Mouse (Mus musculus) hindbrain, postnatal 0 days (tissue): Measurements from ENCODE around the gene Rabl2. TPM values are rescaled to one million over a fixed set of nuclear protein-coding genes. Genes with fewer than 3 reads are reported as not detected.

Experiments
- ATAC-seq: fragments of 200-750 bp; cut with Nextera tagmentation; 2 replicates; pipeline ENCODE4 v1.8.0; 2017; ENCODE audit warnings: mild to moderate bottlenecking, moderate TSS enrichment, moderate library complexity
- DNase-seq: peaks from one replicate; pipeline ENCODE4 v3.0.0-alpha.2; 2015; ENCODE audit warnings: low spot score
- H3K27ac ChIP-seq: fragments of 300-500 bp; sonication (generic); 2 replicates; pipeline ENCODE4 v1.5.1; 2014; ENCODE audit warnings: mild to moderate bottlenecking
- H3K27me3 ChIP-seq: fragments of 300-500 bp; sonication (generic); 2 replicates; pipeline ENCODE4 v1.6.1; 2014; ENCODE audit warnings: low read length, mixed read lengths; ENCODE audit not compliant: insufficient read depth
- H3K36me3 ChIP-seq: fragments of 300-500 bp; sonication (generic); 2 replicates; pipeline ENCODE4 v1.6.1; 2014; ENCODE audit warnings: low read length, mixed read lengths; ENCODE audit not compliant: insufficient read depth
- H3K4me1 ChIP-seq: fragments of 300-500 bp; sonication (generic); 2 replicates; pipeline ENCODE4 v1.6.1; 2014; ENCODE audit warnings: antibody characterized with exemption, low read length, mixed read lengths; ENCODE audit not compliant: insufficient read depth
- H3K4me2 ChIP-seq: fragments of 300-500 bp; sonication (generic); 2 replicates; pipeline ENCODE4 v1.6.1; 2014; ENCODE audit warnings: low read depth, mild to moderate bottlenecking, low read length, moderate library complexity, mixed read lengths
- H3K4me3 ChIP-seq: fragments of 300-500 bp; sonication (generic); 2 replicates; pipeline ENCODE4 v1.5.1; 2014; ENCODE audit warnings: low read length
- H3K9ac ChIP-seq: fragments of 300-500 bp; sonication (generic); replicated peaks from 2 replicates; pipeline ENCODE4 v1.6.1; 2014; ENCODE audit warnings: mild to moderate bottlenecking, low read length, moderate library complexity, mixed read lengths
- H3K9me3 ChIP-seq: fragments of 300-500 bp; sonication (generic); 2 replicates; pipeline ENCODE4 v1.6.1; 2016; ENCODE audit warnings: low read length, mixed read lengths
- CTCF ChIP-seq: IDR thresholded peaks from 2 replicates; pipeline ENCODE4 v1.5.1; 2016; ENCODE audit warnings: antibody characterized with exemption, control low read depth, low read depth
- WGBS: fragments of 180-500 bp; shearing (Covaris S2); extraction: QIAGEN DNeasy Blood & Tissue Kit; methylation state at CpG from one replicate; pipeline ENCODE4 v1.1.7; 2014; 5-methylcytosine and 5-hydroxymethylcytosine counted together
- polyA plus RNA-seq: library from polyadenylated mRNA; unstranded; fragments of >200 nt; fragmentation: Nextera tagmentation; extraction: Ambion mirVana; gene quantifications from 2 replicates; pipeline ENCODE4 v1.2.1, GENCODE M21; 2015
- total RNA-seq: library from RNA; depleted of rRNA; stranded (reverse); fragments of >200 nt; gene quantifications from 2 replicates; pipeline ENCODE4 v1.2.3, GENCODE M21; 2014; rRNA removed

Gene Rabl2
- total and polyA plus RNA-seq, 2 experiments from 2014 or later, result 42.2 to 66.6 TPM

DNA sequence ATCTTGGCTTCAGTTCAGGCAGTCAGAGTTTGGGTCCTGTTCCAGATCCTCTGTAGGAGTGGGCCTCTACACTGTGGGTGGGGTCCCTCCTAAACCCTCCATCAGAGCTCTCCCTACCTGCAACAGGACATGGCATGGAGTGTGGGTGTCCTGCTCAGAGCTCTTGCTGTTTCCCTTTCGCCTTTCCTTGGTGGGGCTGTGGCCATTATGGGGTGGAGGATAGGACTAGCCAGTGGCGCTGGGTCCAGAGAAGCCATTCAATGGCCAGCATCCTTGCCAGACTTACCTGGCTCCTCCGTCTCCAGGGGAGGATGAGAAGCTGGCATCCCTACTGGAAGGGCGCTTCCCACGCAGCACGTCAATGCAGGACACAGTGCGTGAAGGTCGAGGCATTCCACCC, 44.4 kb downstream of the Rabl2 start:
- TF ChIP-seq CTCF, result no peak

DNA sequence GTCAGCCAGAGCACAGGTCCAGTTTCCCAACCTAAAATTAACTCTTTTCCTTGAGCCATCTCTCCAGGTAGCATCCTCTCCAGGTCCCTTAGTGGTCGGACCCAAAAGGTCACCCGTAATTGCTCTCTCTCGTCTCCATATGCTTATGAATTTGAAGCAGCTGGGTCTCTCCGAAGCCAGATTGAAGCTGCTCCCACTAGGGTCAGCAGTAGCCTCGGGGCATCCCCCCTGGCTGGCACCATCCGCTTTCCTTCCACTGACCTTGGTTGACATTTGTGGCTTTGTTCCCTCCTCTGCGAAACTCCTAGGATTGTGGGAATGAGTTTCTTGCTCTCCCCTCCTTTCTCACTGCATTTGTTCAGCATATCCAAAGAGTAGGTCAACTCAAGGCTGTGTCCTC, 47.6 kb downstream of the Rabl2 start:
- H3K27me3 ChIP-seq, result no peaks in the 10 kb centered on the region
- WGBS, result 80% methylated on average over 7 of the region's 7 CpGs
- ATAC-seq, result no peak
- peaks cover 7% of the 10 kb centered on the region; the same call in 1 of the 2 replicates for H3K4me1 ChIP-seq
- no peak for TF ChIP-seq CTCF
- no peaks in the 10 kb centered on the region for H3K9me3 ChIP-seq
- no peak for DNase-seq
- no peak overlapping the region for H3K27ac ChIP-seq
- H3K36me3 ChIP-seq, result peaks cover 5% of the 10 kb centered on the region; the same call in 1 of the 2 replicates
- H3K4me3 ChIP-seq, result no peak overlapping the region
- H3K9ac ChIP-seq, result no peak overlapping the region
- no peak overlapping the region for H3K4me2 ChIP-seq

More for the DNA sequence above, 44.4 kb downstream of the Rabl2 start:
- Histone ChIP-seq H3K4me2 (peak overlapping the region; percentile 40; the same call in 1 of the 2 replicates), H3K27me3 (no peaks in the 10 kb centered on the region), H3K9ac (peak overlapping the region; percentile 15; the same call in 1 of the 2 replicates), H3K4me3 (no peak overlapping the region), H3K27ac (no peak overlapping the region), H3K4me1 (peaks cover 7% of the 10 kb centered on the region; the same call in 1 of the 2 replicates), H3K9me3 (no peaks in the 10 kb centered on the region), H3K36me3 (peaks cover 8% of the 10 kb centered on the region; the same call in 1 of the 2 replicates)
- ATAC-seq (no peak), DNase-seq (no peak)
- WGBS, result 70% methylated on average over 8 of the region's 8 CpGs

DNA sequence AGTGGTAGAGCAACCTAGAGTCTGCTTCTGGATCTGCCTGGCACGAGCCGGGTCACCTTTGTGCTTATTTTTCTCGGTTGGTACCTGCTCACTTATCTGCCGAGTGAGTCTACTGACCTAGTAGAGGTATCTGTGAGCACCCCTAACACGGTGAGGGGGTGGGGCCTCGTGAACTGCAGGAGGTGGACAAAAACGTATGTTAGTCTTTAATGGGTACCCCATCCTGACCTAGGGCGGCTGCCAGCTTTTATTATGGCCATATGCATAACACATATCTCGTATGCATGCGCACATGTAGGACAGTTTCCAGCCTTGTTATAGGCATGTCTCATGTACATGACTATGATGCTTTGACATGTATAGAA, 57.9 kb downstream of the Rabl2 start:
- Histone ChIP-seq H3K27ac (no peak overlapping the region; the same call in 1 of the 2 replicates), H3K9me3 (no peaks in the 10 kb centered on the region), H3K9ac (0 out of 2 replicates have a peak overlapping the region, but pooled peaks have one; percentile 51), H3K4me2 (peak overlapping the region; percentile 61), H3K36me3 (no peaks in the 10 kb centered on the region), H3K4me3 (peak overlapping the region; percentile 35), H3K27me3 (no peaks in the 10 kb centered on the region), H3K4me1 (peaks cover 14% of the 10 kb centered on the region; the same call in 1 of the 2 replicates)
- 77% methylated on average over 10 of the region's 10 CpGs for WGBS
- DNase-seq (no peak), ATAC-seq (no peak)
- TF ChIP-seq CTCF, result no peak

DNA sequence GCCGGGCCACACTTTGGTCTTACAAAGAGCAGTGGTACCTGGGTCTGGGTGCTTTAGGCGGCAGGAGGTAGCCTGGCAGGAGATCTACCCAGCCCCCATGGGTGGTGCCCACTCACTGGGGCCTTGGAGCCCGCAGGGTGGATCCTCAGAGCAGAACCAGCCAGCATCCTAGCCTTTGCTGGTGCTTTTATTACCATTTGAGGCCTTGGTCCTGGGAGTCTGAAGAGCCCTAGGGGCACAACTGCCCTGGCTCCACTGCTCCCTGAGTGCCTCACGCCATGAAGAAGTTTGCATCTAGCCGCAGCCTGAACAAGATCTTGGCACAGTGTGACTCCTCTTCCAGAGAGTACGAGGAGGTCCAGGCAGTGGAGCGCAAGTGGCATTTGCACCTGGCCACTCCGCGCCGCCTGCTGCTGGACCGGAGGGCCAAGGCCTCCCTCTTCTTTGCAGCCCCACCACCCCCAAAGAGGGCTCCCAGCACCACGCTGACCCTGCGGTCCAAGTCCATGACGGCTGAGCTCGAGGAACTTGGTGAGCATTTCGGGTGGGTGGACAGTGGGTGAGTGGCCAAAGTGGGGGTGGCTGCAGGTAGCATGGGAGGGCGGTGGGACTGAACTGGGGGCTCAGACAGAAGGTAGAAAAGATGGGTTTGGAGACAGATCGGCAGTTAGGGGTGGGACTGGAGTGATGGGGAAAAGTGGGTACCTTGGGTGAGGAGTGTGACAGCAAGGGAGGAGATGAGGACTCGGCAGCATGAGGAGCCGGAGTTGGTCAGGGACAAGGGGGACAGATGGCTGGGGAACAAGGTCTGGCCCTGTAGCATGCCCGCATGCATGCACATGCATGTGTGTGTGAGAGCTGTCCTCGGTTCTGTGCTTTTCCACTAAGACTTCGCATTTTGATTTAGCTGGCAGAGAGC, 58.5 kb downstream of the Rabl2 start:
- Histone ChIP-seq H3K9me3 (no peaks in the 10 kb centered on the region), H3K9ac (peak overlapping the region; percentile 51), H3K4me3 (peak overlapping the region; percentile 35), H3K4me1 (peaks cover 14% of the 10 kb centered on the region; the same call in 1 of the 2 replicates), H3K27me3 (no peaks in the 10 kb centered on the region), H3K27ac (peak overlapping the region; percentile 76), H3K36me3 (no peaks in the 10 kb centered on the region), H3K4me2 (peak overlapping the region; percentile 61)
- TF ChIP-seq CTCF, result no peak
- no peak for DNase-seq
- WGBS, result 56% methylated on average over 23 of the region's 23 CpGs
- peak; percentile 31; the same call in 1 of the 2 replicates for ATAC-seq

Other genes starting within 250 kb of the Rabl2 start
- gene Lmf2, start 236.3 kb downstream of the Rabl2 start, total RNA-seq, result 24.9 and 26.2 TPM in 2 replicates
- gene Lmf2, start 236.3 kb downstream of the Rabl2 start, polyA plus RNA-seq, result 30.2 and 34.5 TPM in 2 replicates
- 79.1 and 106 TPM in 2 replicates for gene Ncaph2, start 236.2 kb downstream of the Rabl2 start, total RNA-seq
- gene Ncaph2, start 236.2 kb downstream of the Rabl2 start, polyA plus RNA-seq, result 97.1 and 99.1 TPM in 2 replicates
- 28.5 and 52.6 TPM in 2 replicates for gene Sco2, start 218.1 kb downstream of the Rabl2 start, total RNA-seq
- 22.9 and 24.3 TPM in 2 replicates for gene Sco2, start 218.1 kb downstream of the Rabl2 start, polyA plus RNA-seq
- 7.8 and 8.9 TPM in 2 replicates for gene Tymp, start 214.9 kb downstream of the Rabl2 start, total RNA-seq
- 3.6 and 3.9 TPM in 2 replicates for gene Tymp, start 214.9 kb downstream of the Rabl2 start, polyA plus RNA-seq
- 0.43 and 7.2 TPM in 2 replicates for gene Odf3b, start 212.6 kb downstream of the Rabl2 start, total RNA-seq
- gene Odf3b, start 212.6 kb downstream of the Rabl2 start, polyA plus RNA-seq, result 5.4 and 7.0 TPM in 2 replicates
- gene Klhdc7b, start 207.0 kb downstream of the Rabl2 start, total RNA-seq, result 0.26 and 0.40 TPM in 2 replicates
- gene Klhdc7b, start 207.0 kb downstream of the Rabl2 start, polyA plus RNA-seq, result 0.04 TPM in 1 of 2 replicates, not detected in the other
- gene Syce3, start 181.4 kb downstream of the Rabl2 start, total RNA-seq, result not detected in 2 replicates
- not detected in 2 replicates for gene Syce3, start 181.4 kb downstream of the Rabl2 start, polyA plus RNA-seq
- gene Cpt1b, start 166.1 kb downstream of the Rabl2 start, total RNA-seq, result 3.4 and 4.7 TPM in 2 replicates
- gene Cpt1b, start 166.1 kb downstream of the Rabl2 start, polyA plus RNA-seq, result 1.6 and 2.4 TPM in 2 replicates
- 0.65 and 1.3 TPM in 2 replicates for gene C730034F03Rik, start 162.3 kb downstream of the Rabl2 start, total RNA-seq
- 2.8 and 3.3 TPM in 2 replicates for gene C730034F03Rik, start 162.3 kb downstream of the Rabl2 start, polyA plus RNA-seq
- gene Gm44502, start 162.2 kb downstream of the Rabl2 start, total RNA-seq, result 1.6 and 1.8 TPM in 2 replicates
- not detected in 2 replicates for gene Gm44502, start 162.2 kb downstream of the Rabl2 start, polyA plus RNA-seq
- gene Chkb, start 162.0 kb downstream of the Rabl2 start, total RNA-seq, result 57.6 and 65.4 TPM in 2 replicates
- gene Chkb, start 162.0 kb downstream of the Rabl2 start, polyA plus RNA-seq, result 105 and 109 TPM in 2 replicates
- 101 and 108 TPM in 2 replicates for gene Mapk8ip2, start 138.0 kb downstream of the Rabl2 start, total RNA-seq
- gene Mapk8ip2, start 138.0 kb downstream of the Rabl2 start, polyA plus RNA-seq, result 64.7 and 67.8 TPM in 2 replicates
- gene Arsa, start 114.5 kb downstream of the Rabl2 start, total RNA-seq, result 34.6 and 35.8 TPM in 2 replicates
- gene Arsa, start 114.5 kb downstream of the Rabl2 start, polyA plus RNA-seq, result 28.5 and 28.9 TPM in 2 replicates
- 43.6 and 61.8 TPM in 2 replicates for gene Shank3, start 92.3 kb downstream of the Rabl2 start, total RNA-seq
- gene Shank3, start 92.3 kb downstream of the Rabl2 start, polyA plus RNA-seq, result 7.1 and 8.7 TPM in 2 replicates
- gene Acr, start 23.6 kb downstream of the Rabl2 start, total RNA-seq, result 2.4 and 3.3 TPM in 2 replicates
- gene Acr, start 23.6 kb downstream of the Rabl2 start, polyA plus RNA-seq, result 2.1 TPM in 2 replicates
- gene Syt10, start 249.9 kb upstream of the Rabl2 start, total RNA-seq, result 2.0 and 4.1 TPM in 2 replicates
- gene Syt10, start 249.9 kb upstream of the Rabl2 start, polyA plus RNA-seq, result 3.4 and 3.6 TPM in 2 replicates